Mouse (Mus musculus) liver, postnatal 0 days (tissue): Measurements from ENCODE around the gene Agap1.

Source experiments
- CTCF ChIP-seq: sonication (generic); IDR thresholded peaks from 2 replicates; pipeline ENCODE4 v1.5.1; 2016; ENCODE audit warnings: antibody characterized with exemption, low read depth
- EP300 ChIP-seq: IDR thresholded peaks from 2 replicates; pipeline ENCODE4 v1.6.1; 2016; ENCODE audit warnings: antibody characterized with exemption, low read depth, mild to moderate bottlenecking

DNA sequence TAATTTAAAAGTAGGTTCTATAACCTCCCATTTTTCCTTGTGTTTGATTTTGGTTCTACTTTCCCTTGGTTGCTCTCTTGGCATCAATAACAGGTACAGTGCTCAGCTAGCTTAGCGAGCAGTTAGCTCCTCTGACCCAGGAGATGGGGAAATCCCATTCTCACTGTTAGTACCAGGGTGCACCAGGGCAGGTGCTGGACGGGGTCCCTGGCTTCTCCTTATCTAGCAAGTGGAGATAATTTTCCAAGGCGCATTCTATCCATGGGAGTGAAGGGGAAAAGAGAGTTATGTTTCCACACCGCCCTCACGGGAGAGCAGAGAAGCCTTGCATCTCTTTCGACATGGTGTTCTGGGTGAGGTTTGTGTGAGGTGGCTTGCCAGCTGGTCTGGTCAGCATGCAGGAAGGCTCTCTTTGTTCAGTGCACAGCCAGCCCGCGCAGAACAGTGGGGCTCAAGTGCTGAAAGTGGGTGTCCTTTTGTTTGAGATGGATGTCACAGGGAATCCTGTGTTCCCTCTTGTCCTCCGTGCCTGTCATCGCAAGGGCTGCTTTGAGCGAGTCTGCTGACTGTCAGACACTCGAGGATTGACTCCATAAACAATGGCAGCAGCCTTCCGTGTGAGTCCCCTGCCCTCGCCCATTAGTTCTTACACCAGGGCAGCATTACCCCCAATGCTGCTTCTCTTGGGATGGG lies 132.5 kb downstream of the Agap1 start:
- TF ChIP-seq EP300 (no peak), CTCF (no peak)
